Mouse (Mus musculus): Measurements from ENCODE around the gene Bbs12.
A peak's percentile ranks its signal among the peaks of the same experiment; 100 is the strongest.

- TF ChIP-seq CTCF (IDR thresholded peaks at IDR 0.05; ENCODE audit: low read depth), result no peak
- peak; percentile 65 for TF ChIP-seq EP300 (IDR thresholded peaks at IDR 0.05; ENCODE audit: low read depth)
Observed at GRCm38 (mm10) chr3:37334053-37334452, 21.7 kb downstream of the Bbs12 start.

Data from liver, postnatal 0 days (tissue).